Mouse (Mus musculus) C2C12 (cell line): ENCODE measurements around the gene Itsn2.

Source experiments
- CEBPB ChIP-seq: IDR thresholded peaks from one replicate; pipeline ENCODE4 v1.6.1; 2011; ENCODE audit warnings: low read depth, mild to moderate bottlenecking, control low read depth, moderate library complexity
- CTCF ChIP-seq: IDR thresholded peaks from one replicate; pipeline ENCODE4 v1.5.1; 2011; ENCODE audit not compliant: control insufficient read depth, insufficient read depth, insufficient read length
- FOSL1 ChIP-seq: IDR thresholded peaks from one replicate; pipeline ENCODE4 v1.8.0; 2011; ENCODE audit warnings: mild to moderate bottlenecking, low read length; ENCODE audit not compliant: poor library complexity, insufficient read depth, severe bottlenecking
- MAX ChIP-seq: IDR thresholded peaks from one replicate; pipeline ENCODE4 v1.6.1; 2011; ENCODE audit warnings: mild to moderate bottlenecking, control low read depth
- USF1 ChIP-seq: IDR thresholded peaks from one replicate; pipeline ENCODE4 v1.6.1; 2011; ENCODE audit warnings: low read depth, mild to moderate bottlenecking, control low read depth, moderate library complexity

- TF ChIP-seq CTCF, result no peak
- no peak for TF ChIP-seq MAX
- TF ChIP-seq FOSL1, result no peak
- TF ChIP-seq USF1, result no peak
- TF ChIP-seq CEBPB, result no peak
These were observed 98.8 kb downstream of the Itsn2 start for GRCm38 (mm10) chr12:4691193-4691592.
